14 mouse cellular contexts compared by ENCODE assay signal in the genomic region with DNA sequence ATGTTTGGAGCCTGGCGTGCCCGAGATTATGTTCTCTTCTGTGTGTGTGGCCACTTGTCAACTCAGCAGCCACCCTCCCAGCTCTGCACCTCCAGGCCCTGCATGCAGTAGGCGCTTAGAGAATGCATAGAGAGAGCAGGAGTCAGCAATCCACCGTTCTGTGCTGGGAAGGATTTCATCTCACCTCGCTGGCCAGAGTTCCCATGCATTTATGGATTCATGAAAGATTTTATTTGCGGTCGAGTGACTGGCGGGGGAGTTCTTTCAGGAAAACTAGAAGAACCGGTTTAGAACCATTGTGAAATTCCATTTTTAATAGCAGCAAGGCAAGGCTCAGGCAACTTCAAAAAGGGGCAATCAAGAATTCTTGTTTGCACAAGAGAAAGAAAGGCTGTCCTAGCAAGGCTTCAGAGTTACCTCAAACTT.
DNase-seq lines count a peak whose midpoint lies in the region; ATAC-seq and TF ChIP-seq lines count a peak whose summit lies in the region.
"Had no signal": no experiment of that assay in that cellular context is flagged by ENCODE, and none has a peak within 500 bp of the region (broad histone marks: within the 10 kb centered on the region; RNA-seq: fewer than 3 reads in every experiment).

No protein-coding gene starts in this region.

- ATAC-seq in limb, embryonic 14.5 days (ENCODE audit: low FRiP score, low read depth) = peak; percentile 32; the same call in 1 of the 2 replicates
- peak; percentile 73 for ATAC-seq in stomach, embryonic 15.5 days (ENCODE audit: insufficient read depth, low FRiP score, low read depth)
- no peak for ATAC-seq in neural tube, embryonic 15.5 days (ENCODE audit: low FRiP score)
- ATAC-seq: forebrain, postnatal 0 days; midbrain, embryonic 13.5 days had no signal

- peak; percentile 27 for DNase-seq in testis, postnatal 10 days (ENCODE audit: low spot score)
- no peak for DNase-seq in testis, postnatal 14 days (ENCODE audit: low spot score)
- peak; percentile 44 to 74 for DNase-seq in kidney, adult 8-10 months
- DNase-seq in limb, embryonic 14.5 days (ENCODE audit: low spot score) = peak; percentile 51
- no peak for DNase-seq in retina, postnatal 1 day
- DNase-seq in neural tube, embryonic 10.5 days (ENCODE audit: extremely low spot score, low spot score) = no peak
- DNase-seq: forebrain, postnatal 0 days; heart, adult 18-20 months; right cerebral cortex, adult 18-20 months had no signal

- H3K9ac ChIP-seq in limb, embryonic 14.5 days (ENCODE audit: low read depth, low read length, severe bottlenecking) = no peak overlapping the region
- no peak overlapping the region for H3K9ac ChIP-seq in stomach, embryonic 15.5 days
- H3K9ac ChIP-seq in neural tube, embryonic 15.5 days (replicated peaks) = no peak overlapping the region
- H3K9ac ChIP-seq: forebrain, postnatal 0 days; liver, embryonic 14.5 days; midbrain, embryonic 13.5 days; neural tube, embryonic 13.5 days had no signal

- 0 out of 2 replicates have a peak, but pooled peaks cover 4% of the 10 kb centered on the region for H3K36me3 ChIP-seq in limb, embryonic 14.5 days (ENCODE audit: control insufficient read depth, insufficient read depth, low read length)
- no peaks in the 10 kb centered on the region for H3K36me3 ChIP-seq in stomach, embryonic 15.5 days
- no peaks in the 10 kb centered on the region for H3K36me3 ChIP-seq in neural tube, embryonic 15.5 days
- H3K36me3 ChIP-seq: midbrain, embryonic 13.5 days; neural tube, embryonic 13.5 days had no signal

- no peak for TF ChIP-seq POLR2A in limb, embryonic 14.5 days (IDR thresholded peaks at IDR 0.05; ENCODE audit: borderline replicate concordance, extremely low read depth, insufficient read depth, insufficient read length)

- peaks cover 61% of the 10 kb centered on the region for H3K4me1 ChIP-seq in limb, embryonic 14.5 days (ENCODE audit: control insufficient read depth, insufficient read depth, low read length)
- H3K4me1 ChIP-seq in stomach, embryonic 15.5 days = peaks cover 28% of the 10 kb centered on the region
- peaks cover 24% of the 10 kb centered on the region for H3K4me1 ChIP-seq in neural tube, embryonic 15.5 days

- no peaks in the 10 kb centered on the region for H3K9me3 ChIP-seq in limb, embryonic 14.5 days (ENCODE audit: control insufficient read depth, low read length)
- no peaks in the 10 kb centered on the region for H3K9me3 ChIP-seq in stomach, embryonic 15.5 days
- H3K9me3 ChIP-seq in neural tube, embryonic 15.5 days (replicated peaks) = no peaks in the 10 kb centered on the region
- H3K9me3 ChIP-seq: midbrain, embryonic 13.5 days; neural tube, embryonic 13.5 days had no signal

- WGBS in limb, embryonic 14.5 days = 32% methylated on average over 9 of the region's 9 CpGs
- WGBS in stomach, embryonic 15.5 days = 60% methylated on average over 9 of the region's 9 CpGs
- 77% methylated on average over 9 of the region's 9 CpGs for WGBS in neural tube, embryonic 15.5 days

- H3K4me3 ChIP-seq in limb, embryonic 14.5 days (replicated peaks; ENCODE audit: low read length) = no peak overlapping the region
- no peak overlapping the region for H3K4me3 ChIP-seq in stomach, embryonic 15.5 days (replicated peaks)
- no peak overlapping the region for H3K4me3 ChIP-seq in neural tube, embryonic 15.5 days (replicated peaks)
- H3K4me3 ChIP-seq: midbrain, embryonic 13.5 days; neural tube, embryonic 13.5 days had no signal

- H3K27me3 ChIP-seq in limb, embryonic 14.5 days (ENCODE audit: control insufficient read depth, insufficient read depth, low read length) = no peaks in the 10 kb centered on the region
- H3K27me3 ChIP-seq in stomach, embryonic 15.5 days (replicated peaks) = no peaks in the 10 kb centered on the region
- H3K27me3 ChIP-seq in neural tube, embryonic 15.5 days (replicated peaks) = no peaks in the 10 kb centered on the region
- H3K27me3 ChIP-seq: midbrain, embryonic 13.5 days; neural tube, embryonic 13.5 days had no signal

- no peak overlapping the region for H3K4me2 ChIP-seq in limb, embryonic 14.5 days (replicated peaks; ENCODE audit: low read depth, low read length, severe bottlenecking)
- H3K4me2 ChIP-seq in stomach, embryonic 15.5 days = peak overlapping the region; percentile 22; the same call in 1 of the 2 replicates
- no peak overlapping the region for H3K4me2 ChIP-seq in neural tube, embryonic 15.5 days
- H3K4me2 ChIP-seq: midbrain, embryonic 13.5 days; neural tube, embryonic 13.5 days had no signal

- H3K27ac ChIP-seq in limb, embryonic 14.5 days (replicated peaks; ENCODE audit: low read depth, low read length) = peak overlapping the region; percentile 48
- peak overlapping the region; percentile 87 for H3K27ac ChIP-seq in stomach, embryonic 15.5 days
- no peak overlapping the region for H3K27ac ChIP-seq in neural tube, embryonic 15.5 days (replicated peaks)
- H3K27ac ChIP-seq: liver, embryonic 14.5 days; midbrain, embryonic 13.5 days; neural tube, embryonic 13.5 days had no signal

Comparison
In these comparisons a context has a peak if more than half of its experiments do, and no peak if none do; other contexts are left out.
1. DNase-seq: peak in testis, postnatal 10 days (single experiment), kidney, adult 8-10 months (2 of 2) and limb, embryonic 14.5 days (single experiment); none in testis, postnatal 14 days (single experiment), retina, postnatal 1 day (single experiment) and neural tube, embryonic 10.5 days (single experiment).